Mouse (Mus musculus) myocyte (in vitro differentiated cells): ENCODE measurements around the gene Sec24d. TPM values are rescaled to one million over a fixed set of nuclear protein-coding genes. Genes with fewer than 3 reads are reported as not detected.

Experiments used
- H3K27me3 ChIP-seq: one replicate; pipeline ENCODE4 v1.6.1; 2011; ENCODE audit not compliant: control insufficient read depth, insufficient read depth, insufficient read length
- H3K36me3 ChIP-seq: one replicate; pipeline ENCODE4 v1.6.1; 2011; ENCODE audit not compliant: control insufficient read depth, insufficient read depth
- H3K4me2 ChIP-seq: one replicate; pipeline ENCODE4 v1.6.1; 2011; ENCODE audit warnings: low read depth, control low read depth
- H3K4me3 ChIP-seq: one replicate; pipeline ENCODE4 v1.5.1; 2011; ENCODE audit warnings: mild to moderate bottlenecking, control low read depth, moderate library complexity
- H3K79me2 ChIP-seq: one replicate; pipeline ENCODE4 v1.6.1; 2011; ENCODE audit not compliant: control insufficient read depth, insufficient read depth
- H3ac ChIP-seq: one replicate; pipeline ENCODE4 v1.6.1; 2011; ENCODE audit not compliant: control insufficient read depth, insufficient read length
- CEBPB ChIP-seq: IDR thresholded peaks from 2 replicates; pipeline ENCODE4 v1.6.1; 2011; ENCODE audit warnings: mild to moderate bottlenecking, moderate library complexity; ENCODE audit not compliant: poor library complexity, insufficient read depth, severe bottlenecking
- E2F4 ChIP-seq: IDR thresholded peaks from one replicate; pipeline ENCODE4 v1.6.1; 2011; ENCODE audit warnings: mild to moderate bottlenecking, control low read depth, moderate library complexity; ENCODE audit not compliant: insufficient read depth
- MAX ChIP-seq: IDR thresholded peaks from one replicate; pipeline ENCODE4 v1.6.1; 2011; ENCODE audit warnings: low read depth, mild to moderate bottlenecking, control low read depth
- MYOD1 ChIP-seq, 3 experiments: IDR thresholded peaks; one replicate each; pipeline ENCODE4 v1.6.1; 2011; ENCODE audit warnings: control low read depth in 2 of 3, low read depth in 2 of 3, mild to moderate bottlenecking in 2 of 3, moderate library complexity in 1 of 3; ENCODE audit not compliant: insufficient read length in 2 of 3, control insufficient read depth in 1 of 3
- MYOG ChIP-seq, 3 experiments: IDR thresholded peaks; one replicate each; pipeline ENCODE4 v1.6.1; 2011; ENCODE audit warnings: control low read depth in 2 of 3, low read depth in 2 of 3, mild to moderate bottlenecking in 2 of 3; ENCODE audit not compliant: insufficient read length in 2 of 3, control insufficient read depth in 1 of 3, insufficient read depth in 1 of 3
- POLR2A ChIP-seq: IDR thresholded peaks from one replicate; pipeline ENCODE4 v1.6.1; 2011; ENCODE audit warnings: low read depth, mild to moderate bottlenecking, control low read depth, moderate library complexity; ENCODE audit not compliant: insufficient read length
- POLR2AphosphoS2 ChIP-seq: IDR thresholded peaks from one replicate; pipeline ENCODE4 v1.6.1; 2011; ENCODE audit warnings: low read depth, control low read depth; ENCODE audit not compliant: insufficient read length
- REST ChIP-seq: IDR thresholded peaks from one replicate; pipeline ENCODE4 v1.6.1; 2011; ENCODE audit warnings: mild to moderate bottlenecking, control low read depth, moderate library complexity; ENCODE audit not compliant: insufficient read depth, insufficient read length
- SRF ChIP-seq: IDR thresholded peaks from one replicate; pipeline ENCODE4 v1.6.1; 2011; ENCODE audit warnings: low read depth; ENCODE audit not compliant: control insufficient read depth, insufficient read length
- TCF12 ChIP-seq: IDR thresholded peaks from one replicate; pipeline ENCODE4 v1.6.1; 2011; ENCODE audit warnings: mild to moderate bottlenecking, control low read depth; ENCODE audit not compliant: poor library complexity, insufficient read depth, severe bottlenecking
- TCF3 ChIP-seq: IDR thresholded peaks from one replicate; pipeline ENCODE4 v1.6.1; 2011; ENCODE audit warnings: low read depth, control low read depth; ENCODE audit not compliant: insufficient read length
- USF1 ChIP-seq: IDR thresholded peaks from one replicate; pipeline ENCODE4 v1.6.1; 2011; ENCODE audit warnings: low read depth, mild to moderate bottlenecking, control low read depth, moderate library complexity
- polyA plus RNA-seq: library from polyadenylated mRNA; unstranded; fragments of >200 nt; fragmentation: generic; extraction: Trizol; gene quantifications from one replicate; pipeline ENCODE4 v1.2.1, GENCODE M21; 2012; ENCODE audit warnings: missing spikeins

Sec24d gene
- polyA plus RNA-seq, 1 experiment: 36.8 TPM

DNA sequence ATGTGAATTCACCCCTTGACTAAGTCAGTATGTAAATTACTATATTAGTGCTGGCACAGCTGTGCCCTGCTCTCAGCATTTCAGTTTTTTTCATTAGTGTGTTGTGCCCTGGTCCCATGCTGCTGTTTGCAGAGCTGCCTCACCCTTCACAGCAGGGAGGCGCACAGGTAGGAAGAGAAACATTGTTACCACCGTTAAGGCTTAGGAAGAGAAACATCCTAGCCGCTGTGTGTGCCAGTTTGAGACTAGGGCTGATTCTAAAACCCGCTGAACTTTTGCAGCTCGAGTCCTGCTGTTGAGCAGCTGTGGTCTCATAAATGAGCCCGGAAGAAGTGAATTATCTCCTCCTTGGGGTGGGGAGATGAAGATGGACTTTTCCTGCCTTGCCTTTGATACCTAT is 41.9 kb downstream of the Sec24d start:
- Histone ChIP-seq H3K36me3 (peaks cover 32% of the 10 kb centered on the region), H3K4me2 (no peak overlapping the region), H3K27me3 (no peaks in the 10 kb centered on the region), H3K4me3 (no peak overlapping the region), H3K79me2 (no peaks in the 10 kb centered on the region), H3ac (no peak overlapping the region)
- TF ChIP-seq MYOG (IDR thresholded peaks at IDR 0.05; ENCODE audit: control insufficient read depth in 1 of 3, insufficient read depth in 1 of 3, insufficient read length in 2 of 3, low read depth in 2 of 3) (no peak), POLR2A (no peak), TCF3 (no peak), SRF (no peak), MYOD1 (IDR thresholded peaks at IDR 0.05; ENCODE audit: control insufficient read depth in 1 of 3, insufficient read length in 2 of 3, low read depth in 2 of 3) (no peak), TCF12 (no peak), CEBPB (no peak), USF1 (no peak), E2F4 (no peak), POLR2AphosphoS2 (no peak), MAX (no peak), REST (no peak)

DNA sequence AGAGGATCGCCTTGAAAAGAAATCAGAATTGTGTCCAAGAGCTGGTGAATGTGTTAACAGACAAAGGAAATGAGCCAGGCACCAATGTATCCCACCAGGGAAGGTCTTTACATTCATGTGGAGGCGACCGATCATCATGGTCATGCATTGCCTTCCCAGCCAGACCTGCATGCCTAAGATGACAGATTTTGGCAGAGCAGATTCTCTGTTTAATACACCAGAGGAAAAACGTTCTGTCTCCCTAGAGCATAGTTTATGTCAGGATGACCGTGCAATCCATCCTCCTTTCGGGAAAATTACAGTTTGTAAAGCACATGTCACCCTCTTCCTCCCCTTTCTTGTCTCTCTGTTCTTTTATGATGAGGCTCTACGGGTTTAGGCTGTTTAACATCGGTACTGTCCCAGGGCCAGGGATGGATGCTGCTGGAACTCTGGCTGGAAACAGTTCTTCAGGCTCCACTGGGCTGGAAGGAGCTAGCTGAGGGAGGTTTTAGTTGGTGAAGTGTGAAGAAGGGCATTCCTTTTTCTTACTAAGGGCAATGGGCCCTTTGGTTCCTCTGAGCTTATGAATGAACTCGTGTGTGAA is 45.3 kb downstream of the Sec24d start:
- TF ChIP-seq MYOG (IDR thresholded peaks at IDR 0.05; ENCODE audit: control insufficient read depth in 1 of 3, insufficient read depth in 1 of 3, insufficient read length in 2 of 3, low read depth in 2 of 3) (no peak), E2F4 (no peak), POLR2AphosphoS2 (no peak), CEBPB (no peak), MYOD1 (IDR thresholded peaks at IDR 0.05; ENCODE audit: control insufficient read depth in 1 of 3, insufficient read length in 2 of 3, low read depth in 2 of 3) (no peak), TCF12 (no peak), USF1 (no peak), MAX (no peak), TCF3 (no peak), POLR2A (no peak), REST (no peak), SRF (no peak)
- peaks cover 26% of the 10 kb centered on the region for H3K36me3 ChIP-seq

DNA sequence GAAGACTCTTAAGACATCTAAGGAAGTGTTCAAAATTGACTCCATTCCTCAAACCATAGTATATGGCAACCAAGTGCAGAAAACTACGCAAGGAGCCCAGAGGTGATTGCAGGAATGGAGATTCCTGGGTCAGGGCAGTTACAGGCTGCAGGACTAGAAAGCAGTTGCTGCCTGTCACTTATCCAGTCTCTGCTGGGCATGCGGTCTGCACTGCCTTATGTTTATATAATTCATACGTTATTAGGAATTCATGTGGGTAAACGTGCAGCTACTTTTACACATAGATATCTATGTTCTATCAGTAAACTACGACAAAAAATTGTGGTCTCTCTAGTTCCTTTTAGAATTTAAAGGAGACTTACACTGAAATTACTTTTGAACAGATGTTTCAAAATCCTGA is 46.2 kb downstream of the Sec24d start:
- TF ChIP-seq REST (no peak), MYOD1 (IDR thresholded peaks at IDR 0.05; ENCODE audit: control insufficient read depth in 1 of 3, insufficient read length in 2 of 3, low read depth in 2 of 3) (peak in 1 of 3 experiments; percentile 5)
- Histone ChIP-seq H3K79me2 (no peaks in the 10 kb centered on the region), H3K4me3 (no peak overlapping the region), H3ac (no peak overlapping the region), H3K4me2 (no peak overlapping the region), H3K36me3 (peaks cover 21% of the 10 kb centered on the region), H3K27me3 (no peaks in the 10 kb centered on the region)

More for the DNA sequence above, 45.3 kb downstream of the Sec24d start:
- no peak overlapping the region for H3K4me3 ChIP-seq
- H3K4me2 ChIP-seq: no peak overlapping the region
- no peaks in the 10 kb centered on the region for H3K79me2 ChIP-seq
- no peak overlapping the region for H3ac ChIP-seq
- H3K27me3 ChIP-seq: no peaks in the 10 kb centered on the region

DNA sequence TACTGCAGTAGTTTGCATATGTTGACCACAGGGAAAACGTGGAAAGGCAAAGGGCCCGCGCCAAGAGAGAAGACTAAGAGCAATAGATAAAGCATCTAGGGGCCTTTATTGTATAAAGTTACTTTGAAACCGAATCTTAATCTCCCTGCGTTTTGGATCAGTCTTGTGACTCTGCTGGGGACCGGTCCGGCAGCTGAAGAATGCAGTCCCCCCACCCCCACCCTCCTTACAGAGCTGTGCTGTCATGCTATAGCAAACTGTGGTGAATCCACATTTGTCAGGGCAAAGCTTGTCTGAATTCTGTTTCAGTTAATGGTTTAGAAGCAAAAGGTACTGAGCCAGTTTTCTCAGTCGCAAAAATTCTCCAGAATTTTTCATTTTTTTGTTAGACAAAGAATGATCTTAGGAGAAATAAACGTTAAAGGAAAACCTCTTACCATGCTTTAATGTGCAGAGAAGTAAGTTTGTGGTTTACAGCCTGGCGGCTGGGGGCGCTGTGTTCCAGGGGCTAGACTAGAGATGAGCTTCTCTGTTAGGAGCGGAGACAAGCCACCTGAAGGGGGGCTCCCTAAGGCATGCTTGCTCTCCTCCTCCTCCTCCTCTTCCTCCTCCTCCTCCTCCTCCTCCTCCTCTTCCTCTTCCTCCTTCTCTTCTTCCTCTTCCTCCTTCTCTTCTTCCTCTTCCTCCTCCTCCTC is 46.8 kb downstream of the Sec24d start:
- H3K27me3 ChIP-seq: no peaks in the 10 kb centered on the region
- no peak overlapping the region for H3K4me2 ChIP-seq
- H3K79me2 ChIP-seq: no peaks in the 10 kb centered on the region
- H3ac ChIP-seq: no peak overlapping the region
- peaks cover 21% of the 10 kb centered on the region for H3K36me3 ChIP-seq
- TF ChIP-seq POLR2A (no peak), TCF12 (no peak), MAX (no peak)
- no peak overlapping the region for H3K4me3 ChIP-seq

DNA sequence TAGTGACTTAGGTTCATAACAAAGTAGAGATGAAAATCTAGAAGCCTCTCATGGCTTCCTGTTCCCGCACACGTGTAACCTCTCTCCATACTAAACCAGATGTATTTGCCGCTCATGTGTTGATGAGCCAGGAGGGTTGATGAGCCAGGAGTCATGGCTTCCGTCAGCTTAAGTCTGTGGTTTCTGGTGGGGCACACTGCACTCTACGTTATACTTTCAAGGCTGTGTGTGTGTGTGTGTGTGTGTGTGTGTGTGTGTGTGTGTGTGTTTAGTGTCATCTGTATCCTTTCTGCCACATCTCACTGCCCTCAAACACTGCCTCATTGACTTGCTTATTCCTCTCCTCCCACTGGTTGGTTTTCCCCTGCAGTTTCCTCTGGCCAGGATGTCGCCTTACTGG is 48.8 kb downstream of the Sec24d start:
- Histone ChIP-seq H3K79me2 (no peaks in the 10 kb centered on the region), H3K36me3 (peaks cover 25% of the 10 kb centered on the region), H3K4me2 (no peak overlapping the region), H3K27me3 (no peaks in the 10 kb centered on the region), H3ac (no peak overlapping the region), H3K4me3 (no peak overlapping the region)
- TF ChIP-seq USF1 (no peak), TCF3 (no peak), E2F4 (no peak), SRF (no peak), MAX (no peak), MYOG (IDR thresholded peaks at IDR 0.05; ENCODE audit: control insufficient read depth in 1 of 3, insufficient read depth in 1 of 3, insufficient read length in 2 of 3, low read depth in 2 of 3) (no peak)
